Mouse (Mus musculus) heart, adult 9 months (tissue): Measurements from ENCODE around the gene Smim4.

ENCODE experiments used
- DNase-seq, 2 experiments: peaks; one replicate each; pipeline ENCODE4 v3.0.0; 2022; ENCODE audit warnings: low spot score in 2 of 2

The Smim4 gene

DNA sequence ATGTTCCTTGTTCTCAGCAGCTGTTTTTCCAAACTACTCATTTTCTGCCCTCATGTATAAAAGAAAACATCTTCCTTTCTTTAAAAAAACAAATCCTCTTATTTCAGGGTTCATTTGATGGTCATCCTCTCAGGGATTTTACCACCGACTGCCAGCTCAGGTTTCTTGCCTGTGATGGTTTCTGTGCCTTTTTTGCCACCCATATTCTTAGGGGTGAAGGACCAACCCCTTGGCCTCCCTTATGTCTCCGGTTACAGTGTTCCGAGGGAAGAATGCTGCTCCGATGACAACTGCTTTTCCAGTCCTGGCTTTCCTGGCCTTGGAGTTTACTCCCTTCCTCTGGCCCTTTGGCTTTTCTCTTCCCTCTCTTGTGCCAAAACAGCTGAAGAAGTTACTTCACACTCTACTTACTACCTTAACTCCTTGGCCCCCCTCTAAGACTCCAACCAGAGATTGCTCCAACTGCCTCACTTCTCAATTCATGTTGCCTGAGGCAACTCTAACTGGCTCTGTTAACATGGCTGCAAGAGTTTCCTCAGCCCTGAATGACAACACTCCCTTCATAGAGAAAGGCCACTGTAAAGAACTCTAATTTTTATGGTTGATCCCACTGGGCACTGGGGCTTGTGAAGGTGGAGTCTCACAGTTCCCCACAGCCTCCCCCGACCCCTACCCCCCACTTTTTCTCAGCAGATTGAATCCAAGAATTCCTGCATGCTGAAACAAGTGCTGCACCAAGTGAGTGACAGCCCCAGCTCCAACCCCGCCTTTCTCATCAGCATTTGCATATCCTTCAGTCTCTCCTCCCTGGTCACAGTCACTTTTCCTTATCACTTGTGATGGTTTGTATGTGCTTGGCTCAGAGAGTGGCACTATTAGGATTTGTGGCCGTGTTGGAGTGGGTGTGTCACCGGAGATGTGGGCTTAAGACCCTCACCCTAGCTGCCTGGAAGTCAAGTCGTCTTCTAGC, 3.4 kb downstream of the Smim4 start:
- peak in 1 of 2 experiments; percentile 8 for DNase-seq

GRCm38 (mm10) chr14:31115522-31115921, 13.2 kb downstream of the Smim4 start:
- no peak for DNase-seq

DNA sequence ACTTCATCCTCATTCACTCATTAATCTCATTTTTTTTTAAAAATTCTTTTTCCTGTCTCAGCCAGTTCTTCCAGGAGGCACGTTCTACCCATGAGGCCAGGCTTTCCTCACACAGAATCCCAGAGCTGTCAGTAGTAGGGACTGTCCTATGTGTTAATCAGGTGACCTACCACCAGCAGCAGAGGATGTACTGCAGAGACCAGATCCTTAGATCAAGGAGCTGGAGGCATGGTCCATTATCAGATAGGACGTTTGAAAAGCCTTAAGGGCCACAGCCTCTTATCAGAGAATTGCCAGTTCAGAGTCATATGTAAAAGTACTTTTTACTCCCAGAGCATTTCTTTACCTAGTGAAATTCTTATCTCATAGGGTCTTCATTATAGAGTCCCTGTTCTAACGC, 14.7 kb downstream of the Smim4 start:
- no peak for DNase-seq

DNA sequence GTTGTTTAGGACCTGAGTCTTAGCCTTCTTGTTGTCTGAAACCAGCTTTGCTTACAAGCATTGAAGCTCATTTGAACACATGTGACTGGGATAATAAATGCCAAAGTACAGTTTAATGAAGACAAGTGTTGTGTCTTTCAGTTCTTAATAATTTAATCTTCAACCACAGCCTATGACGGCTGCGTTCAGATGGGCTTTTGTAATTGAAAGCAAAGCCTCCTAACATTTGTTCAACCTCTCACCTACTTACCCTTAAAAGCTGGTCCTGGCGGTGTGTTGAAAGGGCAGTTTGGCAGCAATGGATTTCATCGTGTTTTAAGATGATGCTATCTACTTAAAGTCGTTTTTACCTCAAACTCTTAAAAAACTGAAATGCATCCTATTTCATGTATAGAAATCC, 16.6 kb downstream of the Smim4 start:
- no peak for DNase-seq

- no peak for DNase-seq
Observed at GRCm38 (mm10) chr14:31110613-31111012, 18.1 kb downstream of the Smim4 start.

DNA sequence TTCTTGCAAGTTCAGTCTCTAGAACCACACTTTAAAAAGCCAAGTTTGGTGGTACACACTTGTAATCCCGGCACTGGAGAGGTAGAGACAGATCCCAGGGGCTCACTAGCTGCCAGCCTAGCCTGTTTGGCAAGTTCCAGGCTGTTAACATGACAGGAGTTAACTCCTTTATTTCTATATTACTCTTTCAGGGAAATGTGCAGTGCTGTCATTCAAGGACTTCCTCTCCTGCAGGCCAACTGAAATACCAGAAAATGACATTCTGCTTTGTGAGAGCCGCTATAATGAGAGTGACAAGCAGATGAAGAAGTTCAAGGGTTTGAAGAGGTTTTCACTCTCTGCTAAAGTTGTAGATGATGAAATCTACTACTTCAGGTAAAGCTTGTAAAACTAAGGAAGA, 23.6 kb downstream of the Smim4 start:
- DNase-seq, result no peak

DNA sequence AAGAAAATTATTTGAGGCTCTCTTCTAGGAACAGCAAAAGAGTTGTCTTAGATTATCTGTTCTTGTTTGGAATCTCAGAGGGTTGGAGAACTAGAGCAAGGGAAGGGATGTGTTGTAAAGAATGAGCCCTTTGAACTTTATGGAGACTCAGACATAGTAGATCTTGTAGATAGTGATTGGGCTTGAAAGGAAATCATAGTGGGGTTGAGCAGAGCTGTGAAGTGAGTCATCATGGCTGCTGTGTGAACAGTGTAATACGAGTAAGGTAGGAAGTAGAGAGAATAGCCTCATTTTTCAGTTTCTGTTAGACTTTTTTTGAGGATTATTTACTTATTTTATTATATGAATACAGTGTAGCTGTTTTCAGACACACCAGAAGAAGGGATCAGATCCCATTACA, 38.8 kb downstream of the Smim4 start:
- no peak for DNase-seq

DNA sequence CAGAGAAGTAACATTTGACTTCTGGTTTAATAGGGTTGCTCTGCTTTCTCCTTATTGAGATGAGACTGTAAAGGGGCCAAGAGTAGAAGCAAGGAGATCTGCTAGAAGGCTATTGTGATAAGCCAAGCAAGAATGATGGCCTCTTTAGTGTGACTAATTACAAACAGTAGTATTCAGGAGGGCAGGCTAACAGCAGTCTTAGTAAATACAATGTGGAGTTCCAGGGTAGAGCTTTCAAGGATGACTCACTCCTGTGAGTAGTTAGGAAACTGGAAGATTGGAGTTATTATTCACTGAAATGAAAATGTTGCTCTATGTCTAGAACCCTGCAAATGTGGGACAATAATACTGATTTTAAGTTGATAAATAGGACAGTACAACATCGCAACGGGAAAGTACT, 40.2 kb downstream of the Smim4 start:
- no peak for DNase-seq

- DNase-seq, result no peak
Observed at GRCm38 (mm10) chr14:31087433-31087832, 41.3 kb downstream of the Smim4 start.

DNA sequence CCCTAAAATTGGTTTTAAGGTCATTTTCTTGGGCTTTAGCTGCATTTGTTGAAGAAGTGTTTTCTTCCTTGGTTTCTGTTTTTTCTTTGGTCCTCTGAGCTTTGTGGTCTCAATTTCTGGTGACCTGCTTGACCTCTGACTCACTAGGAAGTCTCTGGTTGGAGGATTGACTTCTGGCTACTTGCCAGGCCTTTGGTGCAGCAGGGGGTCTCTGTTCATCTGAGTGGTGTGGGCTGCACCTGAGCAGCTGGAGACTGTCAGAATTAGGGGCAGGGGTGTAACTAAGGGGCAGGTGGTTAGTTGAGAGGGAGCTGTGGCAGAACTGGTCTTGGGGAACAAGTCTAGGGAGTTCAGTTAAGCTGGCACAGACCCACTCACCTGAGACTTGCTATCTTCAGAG, 47.6 kb downstream of the Smim4 start:
- no peak for DNase-seq

DNA sequence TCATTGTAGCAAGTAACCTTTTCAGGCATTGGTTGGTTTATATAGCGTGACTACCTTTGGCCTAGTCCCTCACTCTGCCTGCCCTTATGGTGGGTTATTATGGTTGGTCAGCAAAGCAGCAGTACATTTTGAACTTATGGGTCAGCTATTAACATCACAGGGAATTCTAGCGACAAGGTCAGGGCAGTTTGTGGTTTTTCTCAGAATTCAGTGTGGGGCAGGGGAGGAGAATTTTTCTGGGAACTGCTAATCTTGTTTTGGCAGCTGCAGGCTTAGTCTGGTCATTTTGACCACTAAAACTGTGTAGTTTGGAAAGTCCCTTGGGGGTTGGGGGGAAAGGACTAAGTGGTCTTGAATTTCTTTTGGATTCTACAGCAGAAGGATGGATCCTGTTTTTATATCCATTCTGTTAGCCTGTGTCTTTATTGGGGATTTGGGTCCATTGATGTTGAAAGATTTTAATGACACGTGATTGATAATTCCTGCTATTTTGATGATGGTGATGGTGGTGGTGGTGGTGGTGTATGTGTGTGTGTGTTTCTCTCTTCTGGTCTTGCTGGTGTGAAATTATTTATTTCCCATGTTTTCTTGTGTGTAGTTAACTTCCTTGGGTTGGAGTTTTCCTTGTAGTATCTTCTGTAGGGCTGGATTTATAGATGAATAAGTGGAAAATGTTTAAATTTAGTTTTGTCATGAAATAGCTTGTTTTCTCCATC, 49.3 kb downstream of the Smim4 start:
- DNase-seq, result no peak

GRCm38 (mm10) chr14:31078597-31079208, 50.1 kb downstream of the Smim4 start:
- DNase-seq, result no peak

DNA sequence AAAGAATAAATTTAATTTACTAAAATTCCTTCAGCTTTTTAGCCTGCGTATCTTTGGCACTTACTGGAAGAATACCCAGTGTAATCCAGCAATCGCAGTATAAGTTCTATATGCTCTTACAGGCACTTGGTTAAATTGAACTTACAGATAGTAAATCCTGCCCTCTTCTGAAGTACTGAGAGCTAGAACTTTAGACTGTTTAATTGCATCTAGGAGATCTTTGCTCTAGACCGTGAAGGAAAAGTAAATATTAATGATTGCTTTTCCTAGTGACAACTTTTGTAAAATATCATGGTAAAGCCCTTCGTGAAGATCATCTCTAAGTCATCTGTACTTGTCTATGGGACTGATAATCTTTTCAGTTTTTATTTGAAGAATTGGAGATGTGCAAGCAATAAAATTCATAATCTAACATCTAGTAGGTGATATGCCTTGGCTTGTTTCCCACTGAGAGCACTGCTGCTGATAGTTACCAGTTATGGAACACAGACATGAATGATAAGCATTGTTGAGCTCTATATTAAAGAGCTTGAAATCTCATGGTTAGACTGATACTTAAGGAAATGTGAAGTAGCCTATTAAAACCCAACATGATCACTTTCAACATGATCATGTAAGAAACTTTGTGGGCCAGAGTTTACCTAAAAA, 59.5 kb downstream of the Smim4 start:
- DNase-seq, result no peak

GRCm38 (mm10) chr14:31062277-31062676, 66.5 kb downstream of the Smim4 start:
- no peak for DNase-seq

- DNase-seq, result no peak
Observed at GRCm38 (mm10) chr14:31045817-31046216, 82.9 kb downstream of the Smim4 start.

- no peak for DNase-seq
Observed at GRCm38 (mm10) chr14:31045296-31045695, 83.5 kb downstream of the Smim4 start.
